Mouse (Mus musculus): ENCODE data around the gene Znrd1.

- TF ChIP-seq POLR2A (IDR thresholded peaks at IDR 0.05; ENCODE audit: insufficient read depth, low read length), result no peak
- no peak for TF ChIP-seq CTCF (IDR thresholded peaks at IDR 0.05; ENCODE audit: low read depth, low read length)
- no peak for TF ChIP-seq EP300 (IDR thresholded peaks at IDR 0.05; ENCODE audit: insufficient read depth, low read depth, low read length)
Observed at GRCm38 (mm10) chr17:36942791-36943471, 15.4 kb downstream of the Znrd1 start, which contains the start of gene Rnf39.
